Comparison of ENCODE assay signal across 15 mouse cellular contexts in genomic region chr13:71461552-71461951, GRCm38 (mm10).
"Had no signal": no experiment of that assay in that cellular context is flagged by ENCODE, and none has a peak within 500 bp of the region (broad histone marks: within the 10 kb centered on the region; RNA-seq: fewer than 3 reads in every experiment).

No protein-coding gene starts in this region.

- ATAC-seq: intestine, embryonic 16.5 days; liver, postnatal 0 days; midbrain, embryonic 16.5 days had no signal

- H3K4me2 ChIP-seq: limb, embryonic 12.5 days; liver, embryonic 13.5 days; lung, embryonic 15.5 days; midbrain, embryonic 12.5 days; neural tube, embryonic 13.5 days had no signal

- H3K9me3 ChIP-seq: limb, embryonic 12.5 days; liver, embryonic 13.5 days; lung, embryonic 15.5 days; midbrain, embryonic 12.5 days; neural tube, embryonic 13.5 days had no signal

- H3K36me3 ChIP-seq: limb, embryonic 12.5 days; liver, embryonic 13.5 days; lung, embryonic 15.5 days; midbrain, embryonic 12.5 days; neural tube, embryonic 13.5 days had no signal

- DNase-seq: kidney, adult 9 months; kidney, postnatal 4 days; liver; liver, embryonic 13.5 days; liver, postnatal 0 days; lung, postnatal 14 days; retina, postnatal 1 day; thymus, postnatal 4 days had no signal

- H3K4me3 ChIP-seq: limb, embryonic 12.5 days; liver, embryonic 13.5 days; lung, embryonic 15.5 days; midbrain, embryonic 12.5 days; neural tube, embryonic 13.5 days had no signal

- H3K4me1 ChIP-seq: liver, embryonic 13.5 days had no signal

- H3K9ac ChIP-seq: limb, embryonic 12.5 days; liver, embryonic 13.5 days; liver, postnatal 0 days; lung, embryonic 15.5 days; midbrain, embryonic 12.5 days; neural tube, embryonic 13.5 days had no signal

- H3K27ac ChIP-seq: kidney, postnatal 0 days; limb, embryonic 12.5 days; liver, embryonic 13.5 days; lung, embryonic 15.5 days; midbrain, embryonic 12.5 days; neural tube, embryonic 13.5 days had no signal
